Mouse (Mus musculus) CH12.LX (cell line): ENCODE results near the gene Ptprd.

Experiments
- CTCF ChIP-seq, 2 experiments: IDR thresholded peaks in 1 of 2; conservative IDR thresholded peaks in 1 of 2; 2 replicates each; pipeline ENCODE4 v1.5.1; 2011 to 2012; ENCODE audit warnings: low read depth in 2 of 2, low read length in 2 of 2, improper control_type of control experiment in 1 of 2, inconsistent platforms in 1 of 2, mild to moderate bottlenecking in 1 of 2, moderate library complexity in 1 of 2
- POLR2A ChIP-seq: IDR thresholded peaks from 2 replicates; pipeline ENCODE4 v1.6.1; 2011; ENCODE audit warnings: low read depth, mild to moderate bottlenecking, improper control_type of control experiment, low read length

DNA sequence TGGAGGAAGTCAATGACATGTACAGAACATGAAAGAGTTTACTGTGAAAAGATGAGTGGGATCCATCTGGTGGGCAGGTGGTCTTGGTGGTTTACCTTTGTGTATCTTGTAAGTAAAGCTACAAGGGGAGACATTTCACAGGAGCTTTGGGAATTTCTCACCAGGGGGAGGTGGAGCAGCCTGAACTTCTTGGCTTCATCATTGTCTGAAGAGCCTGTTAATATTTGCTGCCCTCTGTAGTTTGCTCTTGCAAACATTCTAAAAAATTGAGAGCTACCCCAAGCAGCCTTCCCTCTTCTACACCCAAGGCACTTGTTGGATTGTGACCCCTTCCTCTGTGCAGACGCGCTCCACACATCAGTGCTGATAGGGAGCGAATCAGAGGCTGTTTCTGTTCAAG, 1725.9 kb downstream of the Ptprd start:
- no peak for TF ChIP-seq CTCF (conservative IDR thresholded peaks at IDR 0.05 in 1 of 2, IDR thresholded peaks at IDR 0.05 in 1 of 2; ENCODE audit: low read depth in 2 of 2, low read length in 2 of 2)
- no peak for TF ChIP-seq POLR2A
